Mouse (Mus musculus) layer of hippocampus, adult 11-12 months (tissue): ENCODE data around the gene Pes1.
"Not testable (repeated sequence)": the region's sequence is repeated elsewhere in the genome, so short reads cannot be mapped to it uniquely, and the experiment has no call there.

Source experiments
- DNase-seq: peaks from one replicate; pipeline ENCODE4 v3.0.0; 2022; ENCODE audit warnings: low spot score

Pes1 gene

DNA sequence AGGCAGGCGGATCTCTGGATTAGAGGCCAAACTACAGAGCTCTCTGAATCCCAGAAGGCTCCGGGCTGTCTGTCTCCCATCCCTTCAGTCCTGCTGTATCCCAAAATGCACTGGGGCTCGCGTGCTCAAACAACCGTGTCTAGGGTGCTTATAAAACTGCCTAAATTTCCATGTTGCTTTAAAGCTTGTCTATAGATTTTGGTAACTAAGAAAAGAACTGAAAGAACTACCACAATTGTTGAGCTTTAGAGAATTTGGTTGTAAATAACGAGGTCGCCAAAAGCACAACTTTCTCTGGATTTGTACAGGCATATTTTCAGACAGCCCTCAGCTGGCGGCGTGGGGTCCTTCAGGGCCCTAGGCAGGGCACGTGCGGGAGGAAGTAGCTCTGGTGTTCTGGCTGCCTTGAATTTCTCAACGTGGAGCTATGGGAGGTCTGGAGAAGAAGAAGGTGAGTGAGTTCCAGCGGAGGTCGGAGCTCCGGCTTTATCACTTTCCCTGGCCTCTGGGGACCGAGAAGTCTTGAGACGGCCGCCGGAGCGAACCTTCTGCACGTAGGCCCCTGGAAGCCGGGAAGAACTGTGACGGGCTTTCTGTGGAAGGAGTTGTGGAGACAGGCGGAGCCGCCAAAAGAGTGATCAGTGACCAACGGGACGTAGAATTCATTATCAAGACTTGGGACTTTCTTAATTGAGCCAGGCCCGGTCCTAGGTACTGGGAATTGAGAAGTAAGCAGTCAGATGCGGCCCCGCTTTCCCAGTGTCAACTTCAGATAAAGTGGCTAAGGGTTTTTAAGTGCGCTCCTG is at the start of gene Pes1:
Pes1 (plus strand) TSS at position 366 of the 806 bp plus-strand sequence.
- DNase-seq: peak; percentile 88

DNA sequence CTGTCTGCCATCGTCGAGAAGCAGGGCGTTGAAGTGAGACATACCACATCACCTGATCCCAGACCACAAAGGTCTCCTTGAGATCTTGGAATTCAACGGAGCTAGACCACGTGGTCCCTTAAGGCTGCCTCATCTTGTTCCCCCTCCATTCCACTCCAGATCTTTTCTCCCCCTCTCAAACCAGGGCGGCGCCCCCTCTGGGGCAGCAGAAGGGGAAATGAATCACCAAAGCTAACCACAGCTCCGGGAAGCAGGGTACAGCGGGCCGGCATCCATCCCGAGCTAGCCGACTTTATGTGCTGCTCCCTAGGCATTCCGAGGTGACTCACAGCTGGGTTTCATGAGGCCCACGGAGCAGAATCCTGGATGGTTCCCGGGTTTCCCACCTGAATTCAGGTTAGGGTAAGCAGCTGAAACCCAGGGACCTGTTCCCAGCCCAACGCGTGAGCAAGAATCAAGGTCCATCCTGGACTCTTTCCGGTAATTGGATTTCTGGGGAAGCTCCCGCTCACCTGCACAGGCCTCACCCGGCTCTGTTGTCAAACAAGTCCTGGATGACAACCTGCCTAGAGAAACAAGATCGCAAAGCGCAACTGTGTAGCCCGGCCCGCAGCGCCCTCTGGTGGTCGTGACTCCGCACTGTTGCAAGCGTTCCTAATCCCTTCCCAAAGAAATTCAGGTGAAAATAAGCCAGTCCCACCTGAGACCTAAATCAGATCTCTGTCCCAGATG is 49.5 kb upstream of the Pes1 start, which contains the start of gene Slc35e4:
Slc35e4 (minus strand) TSS at position 556 of the 732 bp plus-strand sequence.
- DNase-seq: peak; percentile 82

DNA sequence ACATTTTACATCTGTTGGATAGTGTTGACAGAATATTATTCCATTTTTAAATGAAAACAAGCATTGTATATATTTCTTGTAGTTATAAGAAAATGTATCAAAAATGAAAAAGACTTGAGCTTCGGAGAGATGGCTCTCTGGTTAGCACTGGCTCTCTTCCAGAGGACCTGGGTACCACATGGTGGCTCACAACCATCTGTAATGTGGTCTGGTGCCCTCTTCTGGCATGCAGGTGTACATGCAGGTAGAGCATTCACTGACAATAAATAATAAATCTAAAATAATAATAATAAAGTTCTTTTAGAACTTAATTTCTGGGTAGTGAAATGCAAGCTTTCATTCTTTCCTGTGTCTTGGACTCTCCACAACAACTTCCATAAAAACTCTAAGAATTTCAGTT is 45.0 kb upstream of the Pes1 start:
- no peak for DNase-seq

- no peak for DNase-seq
These were observed 43.3 kb upstream of the Pes1 start for GRCm38 (mm10) chr11:3920476-3920875.

- peak; percentile 55 for DNase-seq
These were observed 42.4 kb upstream of the Pes1 start for GRCm38 (mm10) chr11:3921281-3921850.

GRCm38 (mm10) chr11:3922115-3922514 is 41.7 kb upstream of the Pes1 start:
- DNase-seq: no peak

DNA sequence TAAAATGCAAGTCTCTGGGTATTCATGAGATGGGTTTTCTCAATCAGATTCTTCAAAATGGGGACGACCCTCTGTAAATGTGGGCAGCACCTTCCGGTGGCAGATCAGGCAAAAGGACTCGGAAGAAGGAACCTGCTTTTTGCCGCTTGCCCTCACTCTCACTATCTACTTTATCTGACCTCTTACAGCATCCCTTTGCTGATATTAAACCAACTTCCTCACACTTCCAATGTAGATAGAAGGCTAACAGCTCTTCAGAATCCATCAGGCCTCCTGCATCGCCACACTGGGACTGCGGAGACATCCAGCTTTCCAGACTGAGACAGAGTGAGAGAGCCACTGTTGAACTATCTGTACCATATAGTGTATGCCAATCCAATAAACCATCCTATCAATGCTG is 41.0 kb upstream of the Pes1 start:
- no peak for DNase-seq

DNA sequence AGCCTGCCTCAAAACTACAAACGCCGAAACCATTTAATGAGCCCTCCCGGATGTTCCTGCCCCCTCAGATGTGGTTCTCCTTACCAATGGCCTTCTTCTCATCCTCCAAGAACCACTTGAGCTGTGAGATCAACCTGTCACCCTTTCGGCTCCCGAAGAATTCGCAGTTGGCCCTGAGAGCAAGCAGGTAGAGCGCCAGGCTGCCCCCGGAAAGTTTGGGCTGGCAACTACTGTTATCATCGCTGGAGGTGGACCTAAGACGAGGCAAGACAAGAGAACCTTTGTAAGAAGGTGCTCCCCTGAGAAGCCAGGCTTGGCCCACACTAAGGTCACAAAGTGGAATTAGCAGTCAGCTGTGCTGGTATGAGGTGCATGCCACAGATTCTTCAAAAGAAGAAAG is 37.9 kb upstream of the Pes1 start:
- no peak for DNase-seq

DNA sequence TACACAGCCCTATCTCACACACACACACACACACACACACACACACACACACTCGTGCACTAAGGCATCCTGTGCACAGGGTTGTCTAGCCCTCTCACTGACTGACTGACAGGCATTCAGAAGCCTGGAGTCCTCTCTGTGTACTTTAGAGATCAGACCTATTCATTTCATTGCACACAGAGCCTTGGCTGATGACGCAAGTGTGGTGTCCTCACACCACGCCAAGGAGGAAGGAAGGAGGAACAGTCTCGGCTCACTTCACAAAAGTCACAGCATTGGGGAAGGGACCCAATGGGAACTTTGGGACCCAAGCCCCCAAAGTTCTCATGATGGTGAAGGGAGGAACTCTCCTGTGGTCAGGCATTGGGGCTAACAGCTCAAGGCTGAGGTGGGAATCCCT is 33.8 kb upstream of the Pes1 start:
- DNase-seq: no peak

- no peak for DNase-seq
These were observed 32.8 kb upstream of the Pes1 start for GRCm38 (mm10) chr11:3930931-3931330.

- peak; percentile 79 for DNase-seq
These were observed 32.1 kb upstream of the Pes1 start, which contains the start of gene Tcn2 for GRCm38 (mm10) chr11:3931511-3932211. Gene Tcn2 (minus strand): TSS chr11:3932159.

- no peak for DNase-seq
These were observed 30.0 kb upstream of the Pes1 start for GRCm38 (mm10) chr11:3933756-3934285.

- DNase-seq: no peak
These were observed 28.6 kb upstream of the Pes1 start for GRCm38 (mm10) chr11:3935135-3935534.

- DNase-seq: no peak
These were observed 27.5 kb upstream of the Pes1 start for GRCm38 (mm10) chr11:3936318-3936717.

- DNase-seq: no peak
These were observed 26.4 kb upstream of the Pes1 start for GRCm38 (mm10) chr11:3937321-3937874.

DNA sequence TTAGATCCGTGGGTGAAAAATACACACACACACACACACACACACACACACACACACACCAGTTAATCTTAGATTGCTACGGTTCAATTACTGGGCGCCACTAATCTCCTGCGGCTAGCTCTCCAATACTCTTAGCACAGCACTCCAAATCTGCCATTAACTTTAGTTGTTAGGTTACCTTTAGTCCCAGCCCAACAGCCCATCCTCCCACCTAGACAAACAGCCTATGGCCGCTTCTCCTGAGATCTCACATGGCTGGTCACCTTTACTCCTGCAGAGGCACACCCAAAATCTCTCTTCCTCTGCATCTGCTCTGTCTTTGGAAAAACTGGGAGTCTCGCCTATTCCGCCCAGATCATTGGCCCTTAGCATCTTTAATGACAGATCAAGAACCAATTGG is 22.4 kb upstream of the Pes1 start:
- DNase-seq: no peak

- DNase-seq: no peak
These were observed 17.4 kb upstream of the Pes1 start for GRCm38 (mm10) chr11:3946386-3946785.

DNA sequence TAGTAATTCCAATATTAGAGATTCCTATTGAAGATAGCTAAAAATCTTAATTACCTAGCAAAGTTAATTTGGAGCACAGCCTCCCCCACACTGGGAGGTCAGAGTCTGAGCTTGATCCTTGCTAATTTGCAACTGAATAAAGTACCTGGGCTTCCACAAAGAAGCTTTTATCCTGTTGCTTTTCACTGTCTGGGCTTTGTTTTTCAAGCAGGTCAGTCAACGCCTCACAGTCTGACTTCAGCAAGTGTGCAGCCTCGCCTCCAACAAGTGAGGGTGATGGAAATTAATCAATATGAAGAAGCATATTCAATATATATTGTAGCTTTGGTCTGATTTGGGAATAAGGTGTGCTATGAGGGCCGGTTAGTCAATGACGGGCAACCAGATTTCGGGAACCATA is 8.9 kb upstream of the Pes1 start:
- DNase-seq: not testable (repeated sequence)

DNA sequence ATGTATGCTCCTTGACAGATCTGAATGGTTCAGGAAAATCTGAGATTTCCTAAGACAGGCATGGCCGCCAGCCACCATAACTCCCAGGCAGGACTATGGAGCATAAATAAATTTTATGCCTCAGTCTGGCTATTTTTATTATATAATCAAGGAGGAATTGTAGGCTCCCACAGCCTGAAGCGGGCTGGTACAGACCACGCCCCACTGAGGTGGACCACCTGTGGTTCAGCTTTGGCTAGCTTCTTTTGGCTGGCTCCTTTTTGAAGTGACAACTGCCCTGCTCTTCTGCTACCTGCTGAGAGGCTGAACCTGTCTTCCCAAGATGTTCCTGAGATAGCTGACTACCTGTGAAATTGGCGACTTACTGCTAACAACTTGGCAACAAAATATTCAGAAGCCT is 8.4 kb upstream of the Pes1 start:
- DNase-seq: not testable (repeated sequence)

- no peak for DNase-seq
These were observed 2.9 kb upstream of the Pes1 start for GRCm38 (mm10) chr11:3960901-3961300.

- DNase-seq: no peak
These were observed 2.0 kb upstream of the Pes1 start for GRCm38 (mm10) chr11:3961761-3962160.

- no peak for DNase-seq
These were observed 620 bp upstream of the Pes1 start for GRCm38 (mm10) chr11:3963155-3963554.
